Mouse (Mus musculus): ENCODE results near the gene Gnb1l.

GRCm38 (mm10) chr16:18523563-18524245 is 25.2 kb downstream of the Gnb1l start:
- TF ChIP-seq CTCF (IDR thresholded peaks at IDR 0.05; ENCODE audit: low read depth) (no peak), EP300 (IDR thresholded peaks at IDR 0.05; ENCODE audit: low read depth) (no peak)

All from heart, postnatal 0 days (tissue).